Mouse (Mus musculus): ENCODE measurements around the gene Plcb3.

DNA sequence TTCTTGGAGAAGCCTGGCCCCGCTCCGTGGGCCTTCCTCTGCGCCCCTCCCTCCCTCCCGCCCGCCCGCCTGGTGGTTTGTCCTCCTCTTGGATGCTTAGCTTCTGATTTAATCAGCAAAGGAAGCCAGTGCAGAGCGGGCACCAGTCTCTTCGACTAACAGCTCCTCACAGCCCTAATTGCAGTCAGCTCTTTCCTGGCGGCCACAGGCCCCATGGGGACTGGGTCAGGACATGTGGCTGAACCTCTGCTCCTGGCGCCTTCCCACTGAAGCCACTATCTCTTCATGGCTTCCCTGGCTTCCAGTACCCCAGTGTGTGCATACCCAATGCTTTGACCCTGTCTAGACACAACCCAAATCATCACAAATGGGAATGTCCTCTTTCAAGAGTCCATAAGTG is 19.8 kb downstream of the Plcb3 start:
- no peak for TF ChIP-seq POLR2A (IDR thresholded peaks at IDR 0.05; ENCODE audit: borderline replicate concordance, control insufficient read depth, low read depth, low read length)
- TF ChIP-seq CTCF (IDR thresholded peaks at IDR 0.05; ENCODE audit: control insufficient read depth, insufficient read depth, low read length), result no peak

Data from bone marrow, adult 2 months (tissue).